Mouse (Mus musculus) fat pad, adult 2 months (tissue): ENCODE data around the gene Ell.
"Not testable (repeated sequence)": the region's sequence is repeated elsewhere in the genome, so short reads cannot be mapped to it uniquely, and the experiment has no call there.

Source experiments
- DNase-seq: peaks from one replicate; pipeline ENCODE4 v3.0.0-alpha.2; 2011; ENCODE audit warnings: low read depth, low spot score; ENCODE audit errors: extremely low read depth

Gene Ell

DNA sequence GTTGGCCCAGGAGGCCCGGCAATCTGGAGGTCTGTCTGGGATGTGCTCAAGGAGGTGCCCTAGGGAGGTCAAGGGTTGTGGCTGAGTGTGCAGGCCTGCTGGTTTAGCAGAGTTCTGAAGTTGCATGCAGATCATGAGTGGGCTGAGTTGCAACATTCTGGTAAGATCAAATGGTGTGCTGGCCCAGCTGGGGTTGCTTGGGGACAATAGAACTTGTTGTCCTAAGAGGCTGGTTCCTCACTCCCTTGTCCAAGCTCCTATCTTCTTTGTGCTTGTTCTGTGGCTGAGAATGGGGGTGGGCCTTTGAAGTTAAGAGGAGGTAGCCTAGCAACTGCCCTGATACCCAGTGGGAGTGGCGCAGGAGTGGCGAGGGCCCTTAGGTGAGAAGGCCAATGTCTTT lies 23.5 kb downstream of the Ell start:
- DNase-seq: no peak

DNA sequence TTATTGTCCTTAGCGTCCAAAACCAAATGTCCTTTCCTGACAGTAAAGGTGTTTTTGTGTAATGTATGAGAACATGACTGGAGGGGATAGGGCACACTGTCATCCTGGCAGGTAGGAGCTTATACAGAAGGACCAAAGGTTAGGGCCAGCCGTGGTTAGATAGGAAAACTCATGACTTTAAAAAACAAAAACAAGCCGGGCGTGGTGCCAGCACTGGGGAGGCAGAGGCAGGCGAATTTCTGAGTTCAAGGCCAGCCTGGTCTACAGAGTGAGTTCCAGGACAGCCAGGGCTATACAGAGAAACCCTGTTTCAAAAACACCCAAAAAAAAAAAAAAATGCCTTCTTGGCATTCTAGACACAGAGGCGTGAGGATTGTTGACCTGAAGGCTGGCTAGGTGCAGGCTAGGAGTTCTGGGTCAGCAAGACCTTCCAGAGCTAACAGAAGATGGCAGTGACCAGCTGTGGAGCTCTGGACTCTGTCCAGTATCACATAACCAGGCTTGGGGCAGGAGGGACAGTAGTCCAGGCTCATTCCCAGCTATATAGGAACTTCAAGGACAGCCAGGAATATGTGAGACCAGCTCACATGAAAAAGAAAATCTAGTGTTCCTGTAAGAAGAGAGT lies 24.6 kb downstream of the Ell start:
- no peak for DNase-seq

- no peak for DNase-seq
Observed at GRCm38 (mm10) chr8:70564696-70565235, 25.5 kb downstream of the Ell start.

DNA sequence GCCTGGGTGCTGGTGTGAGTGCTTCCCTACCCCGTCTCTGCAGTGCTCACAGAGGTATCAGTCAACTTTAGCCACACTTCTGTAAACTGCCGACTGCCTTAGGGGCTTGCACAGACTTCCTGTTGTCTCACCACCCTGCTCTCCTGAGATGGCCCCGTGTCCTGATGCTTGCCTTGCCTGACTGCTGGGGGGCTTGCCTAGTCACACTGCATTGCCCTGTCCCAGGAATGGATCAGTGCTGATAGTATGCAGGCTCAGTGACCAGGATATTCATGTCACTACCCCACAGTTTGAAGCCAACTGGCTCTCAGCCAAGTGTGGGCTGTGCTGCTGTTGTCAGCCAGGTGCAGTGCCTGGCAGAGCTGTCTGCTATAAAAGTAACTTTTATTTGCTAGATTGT lies 26.3 kb downstream of the Ell start:
- no peak for DNase-seq

GRCm38 (mm10) chr8:70570360-70570759 lies 31.1 kb downstream of the Ell start:
- DNase-seq: no peak

DNA sequence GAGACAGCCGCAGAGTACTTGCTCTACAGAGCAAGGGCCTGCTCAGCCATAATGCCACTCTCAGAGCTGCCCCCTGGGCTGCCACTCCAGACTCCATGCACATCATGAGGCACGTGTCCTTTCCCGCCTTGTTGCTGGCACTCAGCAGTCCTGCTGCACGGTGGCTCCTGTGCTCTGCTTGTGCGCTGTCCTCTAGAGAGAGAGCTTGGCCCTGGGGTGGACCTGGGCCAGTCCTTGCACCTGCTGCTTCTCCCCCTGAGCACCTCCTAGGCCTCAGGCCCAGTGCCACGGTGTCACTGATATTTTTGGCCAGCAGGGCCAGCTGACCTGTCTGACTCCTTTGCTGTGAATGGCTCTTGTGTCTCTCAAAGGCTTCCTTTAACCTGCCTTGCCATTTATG lies 31.7 kb downstream of the Ell start:
- no peak for DNase-seq

DNA sequence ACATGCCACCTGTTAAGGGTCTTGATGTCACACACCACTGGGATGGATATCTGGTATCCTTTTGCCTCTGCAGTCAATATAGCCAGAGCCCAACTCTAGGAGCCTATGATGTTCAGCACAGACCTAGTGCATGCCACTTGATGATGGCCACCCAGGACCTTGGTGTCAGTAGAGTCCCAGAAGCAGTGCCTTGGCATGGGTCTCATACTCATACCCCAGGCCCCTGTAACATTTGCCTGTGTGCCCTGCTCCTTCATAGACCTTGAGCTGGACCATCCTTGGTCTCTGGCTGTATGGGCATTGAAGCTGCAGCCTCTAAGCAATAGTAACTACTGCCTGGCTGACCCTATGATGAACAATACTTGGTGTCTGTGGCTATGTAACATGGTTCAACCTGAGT lies 35.0 kb downstream of the Ell start:
- DNase-seq: no peak

GRCm38 (mm10) chr8:70574915-70575314 lies 35.7 kb downstream of the Ell start:
- DNase-seq: no peak

DNA sequence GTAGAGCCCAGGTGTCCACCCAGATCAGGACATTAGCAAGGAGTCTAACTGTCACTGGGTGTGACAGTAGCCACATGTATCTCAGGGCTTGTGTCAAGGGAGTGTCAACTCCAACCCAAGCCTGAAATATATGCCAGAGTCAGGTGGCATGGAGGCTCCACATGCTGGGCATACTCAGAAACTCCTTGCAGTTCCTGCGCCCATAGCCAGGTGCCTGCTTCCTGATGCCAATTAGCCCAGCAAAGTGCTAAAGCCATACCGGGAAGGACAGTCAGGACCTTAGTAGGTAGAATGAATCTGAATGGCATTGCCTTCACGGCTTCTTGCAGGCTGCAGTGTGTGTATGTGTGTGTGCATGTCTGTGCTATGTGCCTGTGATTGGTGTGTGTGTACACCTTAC lies 38.0 kb downstream of the Ell start:
- DNase-seq: no peak

- DNase-seq: no peak
Observed at GRCm38 (mm10) chr8:70583476-70584387, 44.5 kb downstream of the Ell start.

DNA sequence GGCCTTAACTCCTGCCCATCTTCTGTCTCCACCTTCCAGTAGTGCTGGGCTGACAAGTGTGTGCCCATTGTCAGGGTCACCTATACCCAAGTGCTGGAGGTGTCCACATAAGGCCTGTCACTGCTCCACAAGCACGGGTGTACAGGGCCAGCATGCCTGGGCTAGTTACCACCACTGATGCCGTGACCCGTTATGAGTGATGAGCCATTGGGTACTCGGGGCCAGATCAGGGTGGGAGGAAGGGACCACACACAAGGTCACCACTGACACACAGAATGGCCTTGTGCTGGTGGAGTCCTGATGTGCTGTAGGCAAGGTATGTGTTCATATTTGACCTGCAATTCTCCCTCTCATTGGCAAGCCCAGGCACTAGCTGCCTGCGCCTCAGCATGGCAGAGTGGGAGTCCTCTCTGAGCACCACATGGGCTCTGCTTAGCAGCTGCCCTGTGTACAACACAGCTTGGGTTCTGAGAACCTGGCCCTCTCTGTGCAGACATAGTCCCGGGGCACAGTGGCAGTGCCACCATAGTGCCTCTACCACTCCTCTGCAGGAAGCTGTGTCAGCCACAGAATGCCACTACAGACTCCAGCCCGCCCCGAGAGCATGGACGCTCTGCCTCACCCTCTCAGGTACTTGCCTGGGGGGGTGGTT lies 45.5 kb downstream of the Ell start:
- no peak for DNase-seq

DNA sequence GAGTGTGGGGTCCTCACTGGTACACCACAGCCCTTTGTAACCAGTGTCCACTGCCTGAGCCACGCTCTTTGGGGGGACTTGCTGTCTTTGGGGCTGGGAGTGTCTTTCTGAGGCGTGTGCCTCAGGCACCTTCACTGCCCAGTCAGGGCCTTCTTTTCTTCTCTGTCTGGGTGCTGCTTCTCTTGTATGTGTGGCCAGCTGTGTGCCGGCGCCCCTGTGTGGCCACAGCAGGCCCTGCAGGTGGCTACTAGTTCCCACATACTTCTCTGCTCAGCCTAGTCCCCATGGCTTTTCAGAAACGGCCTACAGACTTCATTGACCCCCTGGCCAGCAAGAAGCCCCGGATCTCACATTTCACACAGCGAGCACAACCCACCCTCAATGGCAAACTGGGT lies 46.0 kb downstream of the Ell start:
- no peak for DNase-seq

DNA sequence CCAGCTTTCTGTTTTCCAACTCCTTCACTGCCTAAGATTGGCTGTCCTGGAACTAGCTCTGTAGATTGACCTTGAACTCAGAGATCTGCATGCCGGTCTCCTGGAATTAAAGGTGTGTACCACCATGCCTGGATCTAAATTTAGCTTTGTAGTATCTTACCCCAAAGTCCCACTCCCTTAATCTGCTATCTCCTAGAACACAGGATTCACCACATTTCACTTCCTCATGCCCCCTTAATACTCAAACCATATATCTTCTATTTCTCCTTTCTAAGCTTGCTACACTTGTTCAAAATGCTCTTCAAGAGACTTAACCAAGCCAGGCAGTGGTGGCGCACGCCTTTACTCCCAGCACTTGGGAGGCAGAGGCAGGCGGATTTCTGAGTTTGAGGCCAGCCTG lies 48.7 kb downstream of the Ell start:
- not testable (repeated sequence) for DNase-seq

GRCm38 (mm10) chr8:70591569-70591968 lies 52.3 kb downstream of the Ell start:
- no peak for DNase-seq

GRCm38 (mm10) chr8:70593173-70593572 lies 53.9 kb downstream of the Ell start:
- no peak for DNase-seq

- no peak for DNase-seq
Observed at GRCm38 (mm10) chr8:70593961-70594609, 54.8 kb downstream of the Ell start, which contains the start of gene Isyna1. TSS of gene Isyna1 (plus strand) at chr8:70594373.

- no peak for DNase-seq
Observed at GRCm38 (mm10) chr8:70594621-70595564, 55.6 kb downstream of the Ell start.

- DNase-seq: no peak
Observed at GRCm38 (mm10) chr8:70595811-70596210, 56.6 kb downstream of the Ell start.

DNA sequence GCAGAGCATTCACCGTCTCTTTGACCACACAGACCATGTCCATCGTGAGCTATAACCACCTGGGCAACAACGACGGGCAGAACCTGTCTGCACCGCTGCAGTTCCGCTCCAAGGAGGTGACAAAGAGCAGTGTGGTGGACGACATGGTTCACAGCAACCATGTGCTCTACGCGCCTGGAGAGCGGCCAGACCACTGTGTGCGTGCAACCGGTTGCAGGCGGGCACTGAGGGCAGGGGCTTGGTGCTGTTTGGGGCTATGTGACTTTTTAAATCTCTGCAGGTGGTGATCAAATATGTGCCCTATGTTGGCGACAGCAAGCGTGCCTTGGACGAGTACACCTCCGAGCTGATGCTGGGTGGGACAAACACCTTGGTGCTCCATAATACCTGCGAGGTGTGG lies 57.0 kb downstream of the Ell start:
- no peak for DNase-seq
